Mouse (Mus musculus) frontal cortex, adult 2 months (tissue): ENCODE measurements at regions not wholly inside any gene's neighbourhood (a gene's known extent, or its start where the extent isn't known, plus 50 kb on each side); places are given as distances from the start of the nearest gene placed in this dataset.

ENCODE experiments used
- DNase-seq, 2 experiments: peaks; one replicate each; pipeline ENCODE4 v3.0.0; 2022; ENCODE audit warnings: low spot score in 1 of 2; ENCODE audit errors: extremely low spot score in 1 of 2

DNA sequence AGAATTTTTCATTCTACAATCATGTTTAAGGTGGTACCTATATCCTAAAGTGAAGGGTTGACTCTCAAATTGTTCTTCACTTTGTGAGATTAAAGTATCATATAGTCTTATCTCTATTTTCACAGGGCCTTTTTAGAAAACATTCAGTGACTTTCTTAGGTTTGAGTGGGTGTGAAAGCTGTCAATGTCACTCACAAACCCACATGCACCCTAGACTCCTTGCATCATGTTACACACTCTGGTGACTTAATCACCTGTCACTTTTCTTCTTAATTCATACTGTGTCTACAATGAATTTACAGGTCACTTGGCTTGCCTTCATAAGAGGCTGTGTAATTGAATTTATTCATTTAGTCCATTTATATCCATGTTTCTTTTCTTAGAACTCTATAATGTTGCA, 1026.8 kb upstream of the Alcam start:
- DNase-seq: no peak

DNA sequence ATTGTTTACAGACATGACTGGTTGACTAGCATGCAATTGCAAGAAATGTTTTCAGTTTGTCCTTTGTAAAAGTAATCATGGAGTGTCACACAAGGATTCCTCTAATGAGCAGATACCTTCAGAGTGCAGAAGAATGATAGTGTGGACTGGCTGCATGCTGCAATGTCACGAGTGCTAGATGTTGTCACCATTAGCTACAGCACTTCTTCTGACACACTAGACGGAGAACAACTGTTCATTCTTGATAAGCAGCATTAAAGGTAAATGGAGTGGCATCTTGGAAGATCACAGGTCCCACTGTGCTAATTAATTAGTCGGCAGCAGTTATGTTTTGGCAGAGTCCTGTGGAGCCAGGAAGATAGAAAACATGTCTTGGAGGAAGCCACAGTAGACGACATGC, 985.6 kb upstream of the Alcam start:
- no peak for DNase-seq

DNA sequence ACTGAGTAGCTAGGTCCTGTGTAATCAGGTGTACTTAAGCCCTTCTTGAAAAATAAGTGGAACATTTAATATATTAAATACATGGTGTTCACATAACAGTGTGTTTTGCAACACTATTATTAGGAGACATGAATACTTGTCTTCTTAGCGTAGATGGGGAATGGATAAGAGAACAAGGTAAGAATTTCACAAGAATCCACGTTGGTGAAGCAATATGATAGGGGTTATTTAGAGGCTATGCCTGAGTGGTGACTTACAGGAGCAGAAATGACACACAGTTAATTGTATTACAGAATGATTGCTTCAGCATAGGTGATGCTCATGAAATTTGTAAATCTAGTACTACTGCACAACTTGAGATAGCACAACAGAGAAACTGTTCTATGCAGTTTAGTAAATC, 964.5 kb upstream of the Alcam start:
- no peak for DNase-seq

DNA sequence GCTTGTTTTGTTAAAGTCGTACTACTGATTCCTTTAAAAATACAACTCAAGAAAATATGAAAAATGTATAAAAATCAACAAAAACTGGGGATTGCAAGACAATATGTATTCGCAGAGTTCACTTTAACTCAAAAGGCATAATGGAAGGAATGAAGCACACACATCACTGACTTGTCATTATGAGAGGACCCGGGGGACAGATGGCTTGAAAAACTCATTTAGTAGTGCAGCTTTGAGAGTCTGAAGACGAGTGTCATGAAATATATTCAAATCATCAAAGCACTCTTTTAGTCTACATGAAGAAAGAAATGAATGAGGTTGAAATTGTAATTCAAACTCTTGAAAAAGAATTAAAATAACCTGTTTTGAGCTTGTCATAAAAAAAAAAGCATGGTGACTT, 931.3 kb upstream of the Alcam start:
- no peak for DNase-seq

- no peak for DNase-seq
Observed at GRCm38 (mm10) chr16:53342153-53342552, 888.3 kb upstream of the Alcam start.

- DNase-seq: no peak
Observed at GRCm38 (mm10) chr16:53326353-53326752, 872.5 kb upstream of the Alcam start.

- DNase-seq: no peak
Observed at GRCm38 (mm10) chr16:53292081-53292480, 838.2 kb upstream of the Alcam start.

DNA sequence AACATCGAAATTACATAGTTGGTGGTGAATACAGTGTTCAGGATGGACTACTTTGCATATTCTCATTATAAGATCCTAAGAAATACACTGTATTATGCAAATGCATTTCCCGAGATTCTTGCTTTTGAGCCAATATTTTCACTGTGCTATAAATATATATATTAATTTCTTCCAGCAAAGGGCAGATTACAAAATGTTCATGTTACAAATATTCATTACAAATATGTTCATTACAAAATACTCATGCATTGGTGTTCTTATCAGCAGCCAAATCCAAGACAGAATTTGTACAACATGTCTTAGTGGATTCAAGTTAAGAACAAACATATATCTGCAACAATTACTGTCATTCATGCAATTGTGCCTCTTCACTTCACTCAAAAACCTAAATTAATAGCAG, 828.1 kb upstream of the Alcam start:
- DNase-seq: no peak

GRCm38 (mm10) chr16:53266116-53266515, 812.2 kb upstream of the Alcam start:
- peak; percentile 24 to 89 for DNase-seq

GRCm38 (mm10) chr16:53245365-53245764, 791.5 kb upstream of the Alcam start:
- no peak for DNase-seq

GRCm38 (mm10) chr16:53242126-53242537, 788.3 kb upstream of the Alcam start:
- DNase-seq: no peak

DNA sequence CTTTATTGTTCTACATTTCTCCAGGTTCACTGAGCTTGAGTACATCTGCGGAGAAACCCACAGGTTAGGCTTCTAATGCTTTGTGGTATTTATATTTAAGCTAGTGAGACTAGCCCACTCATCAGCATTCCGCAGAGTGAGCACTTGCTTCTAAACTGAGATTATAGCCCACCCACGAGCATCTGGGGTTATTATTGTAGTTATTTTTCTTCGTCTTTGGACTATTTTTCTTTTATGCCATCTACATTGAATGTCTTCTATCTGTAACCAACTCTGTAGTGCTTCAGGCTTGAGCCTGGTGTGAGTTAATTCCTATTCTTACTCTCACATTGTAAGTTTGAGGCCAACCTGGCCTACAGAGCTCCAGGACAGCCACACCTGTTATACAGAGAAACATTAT, 765.0 kb upstream of the Alcam start:
- peak; percentile 39 to 50 for DNase-seq

- DNase-seq: no peak
Observed at GRCm38 (mm10) chr16:53201449-53201848, 747.6 kb upstream of the Alcam start.

DNA sequence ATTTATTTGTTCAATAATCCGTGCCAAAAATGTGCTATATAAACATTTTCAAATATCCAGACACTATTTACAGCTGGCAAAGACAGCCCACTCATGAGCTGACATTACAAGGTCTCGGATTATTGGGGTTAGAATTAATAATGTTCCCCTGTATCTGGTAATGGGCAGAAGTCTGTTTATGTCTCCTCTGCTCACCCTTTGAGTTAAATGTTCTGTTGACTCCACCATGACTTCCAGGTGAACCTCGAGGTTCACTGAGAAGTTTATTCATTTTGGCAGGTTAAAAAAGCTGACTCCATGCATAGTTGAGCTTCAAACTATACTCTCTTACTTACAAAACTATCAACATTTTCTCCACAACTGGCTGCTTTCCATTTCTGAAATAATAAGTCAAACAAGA, 732.6 kb upstream of the Alcam start:
- no peak for DNase-seq

DNA sequence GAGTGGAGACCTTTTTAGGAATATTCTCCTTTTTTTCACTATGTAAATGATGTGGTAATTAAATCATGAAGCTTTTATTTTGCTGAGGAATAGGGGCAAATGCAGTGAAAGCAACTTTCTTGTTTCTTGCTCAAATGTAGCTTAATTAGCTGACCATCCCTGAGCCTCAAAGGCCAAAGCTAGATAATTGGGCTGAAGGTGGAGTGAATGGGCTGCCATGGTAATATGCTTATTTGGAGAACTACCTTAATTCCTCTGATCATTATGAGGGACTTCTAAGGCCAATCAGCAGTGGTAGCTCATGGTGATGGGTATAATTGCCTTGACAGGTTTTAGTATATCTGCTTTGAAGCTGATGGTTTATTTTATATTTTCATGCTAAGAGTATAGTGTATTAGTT, 702.5 kb upstream of the Alcam start:
- DNase-seq: no peak

- DNase-seq: no peak
Observed at GRCm38 (mm10) chr16:53130677-53131076, 676.8 kb upstream of the Alcam start.

GRCm38 (mm10) chr16:53108726-53109125, 654.9 kb upstream of the Alcam start:
- no peak for DNase-seq

DNA sequence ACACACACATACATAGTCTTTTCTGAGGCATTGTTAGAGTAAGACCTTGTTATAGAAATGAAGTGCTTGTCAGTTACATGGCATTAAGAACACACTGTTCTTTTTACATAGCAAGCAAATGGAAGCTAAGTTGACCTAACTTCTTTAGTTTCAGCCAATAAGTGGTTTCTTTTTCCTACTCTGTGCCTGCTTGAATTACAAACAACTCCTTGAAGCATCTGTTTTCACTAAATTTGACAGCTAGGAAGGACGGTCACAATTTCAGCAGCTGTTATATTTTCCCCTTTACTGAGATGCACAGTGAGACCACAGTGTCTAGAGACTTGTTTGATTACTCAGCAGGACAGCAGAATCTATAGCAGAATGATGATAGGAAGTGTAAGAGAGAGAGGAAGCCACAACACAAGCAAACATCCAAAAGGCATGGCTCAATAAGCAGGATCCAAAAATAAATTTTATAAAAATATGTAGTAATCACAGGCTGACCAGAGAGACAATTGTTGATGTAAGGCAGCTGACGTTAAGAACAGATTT, 641.6 kb upstream of the Alcam start:
- DNase-seq: no peak

DNA sequence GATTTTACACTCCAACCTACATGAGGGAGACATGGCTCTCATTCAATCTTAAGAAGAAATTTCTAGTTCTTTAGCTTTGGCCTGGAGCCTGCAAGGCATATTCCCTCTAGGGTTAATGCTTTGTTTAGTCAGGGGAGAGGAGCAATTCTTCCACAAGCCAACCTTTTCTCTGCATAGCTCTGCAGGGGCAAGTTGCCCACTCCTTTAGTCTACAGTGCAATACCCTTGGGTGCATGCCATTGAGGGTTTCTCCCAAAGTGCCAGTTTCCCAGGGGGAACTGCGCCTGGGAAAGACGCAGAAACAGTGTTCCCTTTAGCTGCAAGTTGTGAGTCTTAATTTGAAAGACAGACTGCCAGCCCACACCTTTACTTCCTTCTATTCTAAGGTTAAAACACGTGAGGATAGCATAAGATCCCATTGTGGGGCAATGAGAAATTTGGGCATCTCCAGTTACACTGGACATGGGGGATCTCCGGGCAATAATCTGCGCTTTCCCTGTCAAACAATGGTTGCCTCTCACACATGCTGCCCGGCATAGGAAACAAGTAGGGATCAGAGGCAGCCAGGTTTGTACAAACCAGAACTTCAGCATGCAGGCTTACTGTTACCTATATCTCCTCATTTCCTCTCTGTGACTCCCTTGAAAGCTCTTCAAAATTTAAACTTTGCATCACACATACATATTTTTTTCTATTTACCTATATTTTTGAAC, 620.1 kb upstream of the Alcam start:
- DNase-seq: peak in 1 of 2 experiments; percentile 16

- DNase-seq: no peak
Observed at GRCm38 (mm10) chr16:53071887-53072682, 618.2 kb upstream of the Alcam start.

- no peak for DNase-seq
Observed at GRCm38 (mm10) chr16:53064151-53064550, 610.3 kb upstream of the Alcam start.

DNA sequence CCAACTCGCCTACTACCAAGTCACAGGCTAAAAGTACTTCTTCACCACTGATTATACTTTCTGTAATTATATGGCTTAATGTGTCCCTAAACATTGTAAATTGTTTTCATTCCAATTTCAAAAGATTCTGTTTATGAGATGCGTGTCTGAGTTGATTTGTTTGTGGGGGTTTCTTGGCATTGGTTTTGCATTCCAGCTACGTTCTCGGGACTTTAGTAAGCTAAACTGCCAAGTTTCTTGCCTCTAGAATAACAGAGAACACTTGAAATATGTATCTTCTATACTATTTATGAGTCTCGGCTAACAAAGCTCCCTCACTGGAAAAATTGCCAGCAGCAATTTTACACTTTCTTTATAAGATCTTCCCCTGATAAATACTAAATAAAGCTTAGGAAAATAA, 609.2 kb upstream of the Alcam start:
- no peak for DNase-seq
